Mouse (Mus musculus): ENCODE data around the gene St8sia1.
A peak's percentile ranks its signal among the peaks of the same experiment; 100 is the strongest.

The St8sia1 gene

GRCm38 (mm10) chr6:142865199-142865598 is 99.1 kb downstream of the St8sia1 start:
- DNase-seq (ENCODE audit: low spot score in 2 of 2), result no peak

DNA sequence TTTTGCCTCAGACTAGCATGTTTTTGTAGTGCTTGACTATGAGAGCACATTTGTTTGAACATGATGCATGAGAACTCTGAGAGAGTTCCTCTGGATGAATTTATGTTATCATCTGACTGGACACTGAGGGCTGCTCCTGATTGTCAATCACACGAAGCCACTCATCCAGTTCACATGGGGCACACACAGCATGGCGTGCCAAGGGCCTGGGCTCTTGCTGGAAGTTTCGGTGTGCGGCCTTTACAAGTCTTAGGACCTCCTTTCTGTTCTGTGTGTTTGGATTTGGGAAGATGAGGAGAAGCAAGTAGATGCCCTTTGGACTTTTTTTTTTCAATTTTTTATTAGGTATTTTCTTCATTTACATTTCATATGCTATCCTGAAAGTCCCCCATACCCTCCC is 100.4 kb downstream of the St8sia1 start:
- no peak for DNase-seq (ENCODE audit: low spot score in 2 of 2)

DNA sequence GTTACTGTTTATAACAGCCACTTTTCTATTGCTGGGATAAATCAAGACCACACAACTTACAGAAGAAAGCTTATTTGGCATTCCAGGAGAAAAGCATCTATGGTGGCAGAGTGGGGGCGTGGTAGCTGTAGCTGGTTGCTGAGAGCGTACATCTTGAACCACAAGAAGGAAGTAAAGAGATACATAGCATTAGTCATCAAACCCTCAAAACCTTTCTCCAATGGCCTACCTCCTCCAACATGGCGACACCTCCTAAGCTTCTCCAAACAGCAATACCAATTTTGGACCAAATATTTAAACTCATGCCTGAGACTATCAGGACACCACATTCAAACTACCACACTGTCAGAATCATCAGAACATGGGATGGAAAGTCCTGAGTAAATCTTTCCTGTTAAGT is 102.0 kb downstream of the St8sia1 start:
- no peak for DNase-seq (ENCODE audit: low spot score in 2 of 2)

- DNase-seq (ENCODE audit: low spot score in 2 of 2), result no peak
These were observed 103.9 kb downstream of the St8sia1 start for GRCm38 (mm10) chr6:142860396-142860795.

- DNase-seq (ENCODE audit: low spot score in 2 of 2), result no peak
These were observed 104.3 kb downstream of the St8sia1 start for GRCm38 (mm10) chr6:142859946-142860345.

DNA sequence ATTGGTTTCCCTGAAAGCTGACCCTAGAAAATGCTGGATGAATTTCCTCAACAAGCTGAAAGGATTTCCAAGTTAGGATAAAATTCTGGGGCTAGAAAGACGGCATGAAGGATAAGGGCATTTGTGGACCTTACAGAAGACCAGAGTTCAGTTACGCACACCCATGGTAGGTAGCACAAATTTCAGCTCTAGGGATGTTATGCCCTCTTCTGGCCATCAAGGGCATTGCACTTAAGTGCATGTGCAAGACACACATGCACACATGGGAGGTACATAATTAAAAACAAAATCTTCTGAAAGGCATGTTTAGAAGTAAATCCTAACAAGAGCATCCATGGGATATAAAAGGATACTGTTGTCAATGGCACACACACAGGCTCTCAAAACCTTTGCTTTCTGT is 105.3 kb downstream of the St8sia1 start:
- DNase-seq (ENCODE audit: low spot score in 2 of 2), result no peak

DNA sequence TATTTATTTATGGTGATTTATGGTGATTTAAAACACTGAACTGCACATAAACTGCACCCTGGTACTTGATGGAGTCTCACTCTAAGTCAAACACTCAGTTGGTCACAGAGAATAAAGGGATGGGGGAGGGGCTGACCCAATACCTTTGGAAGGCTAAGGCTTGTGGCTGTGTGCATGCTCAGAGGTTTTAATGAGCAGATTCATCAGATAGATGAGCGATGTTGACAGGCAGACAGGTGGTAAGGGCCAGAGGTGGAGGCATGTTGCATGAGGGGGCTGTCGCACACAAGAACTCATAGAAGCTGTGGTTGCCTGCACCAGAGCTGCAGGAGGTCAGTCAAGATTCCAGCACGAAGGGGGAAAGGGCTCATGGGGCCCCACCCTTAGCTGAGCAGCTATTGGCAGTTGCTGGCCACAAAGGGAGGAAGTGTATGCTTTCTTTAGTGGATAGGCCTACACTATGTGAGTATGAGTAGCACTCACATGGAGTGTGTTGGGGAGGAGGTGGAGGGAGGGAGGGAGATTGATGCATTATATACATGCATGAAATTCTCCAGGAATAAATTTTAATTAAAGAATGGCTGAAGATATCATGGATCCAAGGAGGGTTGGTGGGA is 107.9 kb downstream of the St8sia1 start:
- no peak for DNase-seq (ENCODE audit: low spot score in 2 of 2)

GRCm38 (mm10) chr6:142855761-142856160 is 108.5 kb downstream of the St8sia1 start:
- DNase-seq (ENCODE audit: low spot score in 2 of 2), result no peak

DNA sequence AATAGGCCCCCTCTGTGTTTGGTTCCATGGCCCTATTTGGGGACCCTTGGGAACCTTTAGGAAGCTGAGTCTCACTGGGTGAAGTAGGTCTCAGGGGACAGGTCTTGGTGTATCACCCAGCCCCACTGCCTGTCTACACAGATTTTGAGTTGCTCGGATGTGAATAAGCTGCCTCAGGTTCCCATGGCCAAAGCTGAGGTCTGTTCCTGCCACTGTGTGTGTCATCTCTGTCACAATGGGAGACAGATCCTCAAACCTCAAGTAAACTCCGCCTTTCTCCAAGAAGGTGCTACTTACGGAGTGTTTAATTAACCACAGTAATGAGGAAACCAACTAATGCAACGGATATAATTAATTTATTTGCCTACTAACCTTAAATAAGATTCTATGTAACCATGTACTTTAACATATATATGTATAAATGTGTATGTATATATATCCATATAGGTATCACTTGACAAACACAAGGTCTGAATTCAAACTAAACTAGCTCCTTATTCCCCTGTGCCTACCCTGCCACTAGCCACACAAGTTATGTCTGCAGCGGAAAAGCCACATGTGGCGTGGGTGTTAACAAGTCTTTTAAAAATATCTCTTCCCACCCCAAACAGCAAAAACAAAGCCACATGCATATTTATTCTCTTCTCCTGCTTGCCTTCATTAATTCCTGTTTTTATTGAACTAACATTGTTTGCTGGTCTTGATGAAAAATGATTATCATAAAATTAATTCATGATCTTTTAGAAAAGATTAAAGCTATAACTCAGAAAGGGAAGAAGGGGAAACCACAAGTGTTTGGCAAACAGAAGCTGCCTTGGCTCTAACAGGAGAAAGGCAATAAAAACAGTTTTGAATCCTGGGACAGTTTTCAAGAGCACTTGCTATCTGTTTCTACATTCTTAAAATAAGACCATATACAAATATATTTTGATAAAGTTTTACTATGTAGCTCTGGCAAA is 111.6 kb downstream of the St8sia1 start:
- DNase-seq (ENCODE audit: low spot score in 2 of 2), result peak in 1 of 2 experiments; percentile 16

DNA sequence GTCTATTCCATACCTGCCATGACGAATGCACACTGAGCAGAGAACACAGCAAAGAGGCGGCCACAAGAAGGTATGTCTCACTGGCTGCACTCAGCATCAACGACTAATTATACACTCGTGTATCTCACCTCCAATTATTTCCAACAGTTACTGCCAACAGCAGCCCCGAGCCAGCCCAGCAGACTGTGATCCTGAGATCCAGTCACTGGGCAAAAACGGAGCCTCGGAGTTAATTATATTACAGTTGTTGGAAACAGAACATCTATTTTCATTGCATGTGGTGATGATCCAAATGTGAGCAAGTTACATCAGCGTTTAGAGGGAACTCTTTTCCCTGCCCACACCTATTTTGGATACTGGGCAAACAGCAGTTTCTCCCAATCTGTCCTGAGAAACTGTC is 113.8 kb downstream of the St8sia1 start:
- peak; percentile 24 to 41 for DNase-seq (ENCODE audit: low spot score in 2 of 2)

- DNase-seq (ENCODE audit: low spot score in 2 of 2), result no peak
These were observed 114.9 kb downstream of the St8sia1 start for GRCm38 (mm10) chr6:142849326-142849725.

DNA sequence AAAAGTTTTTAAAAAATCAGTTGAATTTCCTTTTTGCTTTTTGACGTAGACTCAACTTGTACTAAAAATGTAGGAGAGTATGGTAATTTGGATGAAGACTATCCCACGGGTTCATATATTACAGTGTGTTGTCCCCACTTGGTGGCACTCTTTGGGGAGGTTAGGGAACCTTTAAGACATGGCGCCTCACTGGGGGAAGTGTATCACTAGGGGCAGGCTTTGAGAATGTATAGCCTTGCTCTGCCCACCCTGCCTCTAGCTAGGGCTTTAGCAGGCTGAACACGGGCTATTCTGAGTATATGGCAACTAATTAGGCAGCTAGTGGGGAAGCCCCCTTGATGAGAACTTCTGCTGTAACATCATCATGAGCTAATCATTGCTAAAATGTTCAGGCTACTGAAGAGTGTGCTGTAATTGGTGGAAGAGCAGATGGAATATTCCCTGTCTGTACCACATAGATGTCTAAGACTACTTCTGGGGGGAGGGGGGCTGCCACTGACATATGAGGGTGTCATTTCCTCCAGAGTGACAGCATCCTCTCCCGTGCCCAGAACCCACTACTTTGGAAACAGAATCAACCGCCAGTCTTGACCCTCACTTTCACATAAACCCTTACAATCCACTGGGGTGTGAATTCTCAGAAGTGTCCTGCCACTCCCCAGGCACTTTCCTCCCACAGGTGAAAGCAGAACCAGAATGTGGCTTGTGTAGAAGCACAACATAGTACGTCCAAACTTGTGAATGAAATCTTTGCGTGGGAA is 116.2 kb downstream of the St8sia1 start:
- DNase-seq (ENCODE audit: low spot score in 2 of 2), result no peak

DNA sequence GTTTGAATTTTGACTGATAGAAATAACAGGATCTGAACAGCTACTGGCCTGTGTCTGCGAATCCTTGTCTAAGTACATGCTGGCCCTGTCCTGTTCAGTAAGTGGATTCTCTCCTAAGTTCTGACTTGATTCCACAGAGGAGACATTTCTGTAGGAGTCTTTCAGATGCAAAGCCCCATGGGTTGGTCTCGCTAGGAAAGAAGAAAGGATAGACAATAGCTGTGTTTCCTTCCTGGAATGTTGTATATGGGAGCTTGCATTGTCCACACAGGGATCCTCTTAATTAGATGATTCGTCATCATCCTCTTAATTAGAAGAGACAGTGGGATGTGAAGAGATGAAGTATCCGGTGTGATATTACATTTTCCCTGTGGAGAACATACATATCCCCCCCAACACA is 117.4 kb downstream of the St8sia1 start:
- no peak for DNase-seq (ENCODE audit: low spot score in 2 of 2)

- DNase-seq (ENCODE audit: low spot score in 2 of 2), result no peak
These were observed 119.2 kb downstream of the St8sia1 start for GRCm38 (mm10) chr6:142845066-142845465.

DNA sequence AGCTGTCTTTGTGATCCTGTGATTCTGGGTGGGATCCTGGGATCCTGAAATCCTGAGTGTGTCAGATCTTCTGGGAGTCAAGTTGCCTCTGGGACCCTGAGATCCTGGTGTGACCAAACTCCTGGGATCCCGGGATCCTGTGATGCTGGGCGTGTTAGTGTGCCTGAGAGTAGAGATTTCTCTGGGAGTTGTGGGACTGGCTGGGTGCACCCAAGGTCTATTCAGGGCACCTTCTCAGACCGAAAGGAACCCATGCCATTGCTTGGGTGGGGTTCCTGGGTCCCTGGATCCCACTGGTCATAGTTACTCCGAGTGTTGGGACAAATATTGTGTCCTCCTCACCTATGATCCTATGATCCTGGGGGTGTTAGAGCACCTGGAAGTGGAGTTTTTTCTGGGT is 120.2 kb downstream of the St8sia1 start:
- DNase-seq (ENCODE audit: low spot score in 2 of 2), result no peak

- no peak for DNase-seq (ENCODE audit: low spot score in 2 of 2)
These were observed 125.8 kb downstream of the St8sia1 start for GRCm38 (mm10) chr6:142838501-142838900.

DNA sequence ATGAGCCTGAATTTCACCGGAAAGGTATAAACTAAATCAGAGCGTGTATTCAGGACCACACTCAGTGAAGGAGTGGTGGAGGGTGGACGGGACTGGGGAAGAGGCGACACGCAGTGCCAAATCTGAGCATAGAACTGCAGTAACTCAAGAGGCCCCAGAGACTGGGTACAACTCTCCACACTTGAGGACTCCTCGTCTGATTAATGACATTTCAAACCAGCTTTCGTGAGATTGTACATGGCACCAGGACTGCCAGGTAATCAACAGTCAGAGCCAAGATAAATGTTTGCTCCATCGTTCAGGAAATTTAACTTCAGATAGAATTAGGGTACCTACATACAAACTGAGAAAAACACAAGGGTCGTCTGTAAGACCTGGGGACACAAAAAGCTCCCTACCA is 126.9 kb downstream of the St8sia1 start:
- no peak for DNase-seq (ENCODE audit: low spot score in 2 of 2)

GRCm38 (mm10) chr6:142835726-142836125 is 128.5 kb downstream of the St8sia1 start:
- DNase-seq (ENCODE audit: low spot score in 2 of 2), result no peak

GRCm38 (mm10) chr6:142834911-142835310 is 129.3 kb downstream of the St8sia1 start:
- DNase-seq (ENCODE audit: low spot score in 2 of 2), result no peak

DNA sequence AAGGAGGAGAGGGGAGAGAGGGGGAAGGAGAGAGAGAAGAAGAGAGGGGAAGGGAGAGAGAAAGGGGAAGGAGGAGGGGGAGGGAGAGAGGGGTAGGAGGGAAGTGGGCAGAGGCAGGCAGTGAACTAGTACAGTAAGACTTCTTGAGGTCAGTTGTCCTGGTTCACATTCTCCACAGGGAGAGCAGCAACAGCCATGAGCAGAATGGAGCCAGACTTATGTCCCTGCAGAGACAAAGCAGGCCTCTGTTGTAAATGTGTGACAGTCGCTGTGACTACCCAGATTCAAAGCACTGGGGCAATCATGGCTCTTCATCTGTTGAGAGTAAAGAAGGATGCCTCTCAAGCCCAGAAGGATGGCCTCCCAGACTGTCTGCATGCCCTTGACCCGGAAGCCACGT is 132.5 kb downstream of the St8sia1 start:
- DNase-seq (ENCODE audit: low spot score in 2 of 2), result no peak

GRCm38 (mm10) chr6:142831243-142831642 is 133.0 kb downstream of the St8sia1 start:
- DNase-seq (ENCODE audit: low spot score in 2 of 2), result no peak

DNA sequence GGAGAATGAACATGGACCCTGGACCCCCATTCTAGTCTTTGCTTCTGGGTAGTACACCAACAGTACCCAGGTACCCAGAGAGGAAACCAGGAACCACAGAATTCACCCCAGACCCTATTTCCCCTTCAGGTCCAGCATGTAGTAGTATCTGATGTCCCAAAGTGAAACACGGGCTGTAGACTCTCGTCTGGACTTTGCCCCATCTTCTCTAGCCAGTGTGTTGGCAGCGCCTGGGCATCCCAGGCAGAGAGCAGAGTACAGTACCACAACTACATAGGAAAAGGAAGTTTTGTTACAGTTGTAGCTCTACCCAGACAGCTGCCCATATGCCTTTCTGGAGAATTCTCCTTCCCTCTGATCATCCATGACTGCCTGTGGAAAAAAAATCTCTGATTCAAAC is 134.0 kb downstream of the St8sia1 start:
- DNase-seq (ENCODE audit: low spot score in 2 of 2), result no peak
